Mouse (Mus musculus): ENCODE results near the gene Stxbp5l. TPM values are rescaled to one million over a fixed set of nuclear protein-coding genes. Genes with fewer than 3 reads are reported as not detected.
"Not testable (repeated sequence)": the region's sequence is repeated elsewhere in the genome, so short reads cannot be mapped to it uniquely, and the experiment has no call there.

Gene Stxbp5l
- total RNA-seq, 2 experiments from 2014 or later, result 120 to 136 TPM

DNA sequence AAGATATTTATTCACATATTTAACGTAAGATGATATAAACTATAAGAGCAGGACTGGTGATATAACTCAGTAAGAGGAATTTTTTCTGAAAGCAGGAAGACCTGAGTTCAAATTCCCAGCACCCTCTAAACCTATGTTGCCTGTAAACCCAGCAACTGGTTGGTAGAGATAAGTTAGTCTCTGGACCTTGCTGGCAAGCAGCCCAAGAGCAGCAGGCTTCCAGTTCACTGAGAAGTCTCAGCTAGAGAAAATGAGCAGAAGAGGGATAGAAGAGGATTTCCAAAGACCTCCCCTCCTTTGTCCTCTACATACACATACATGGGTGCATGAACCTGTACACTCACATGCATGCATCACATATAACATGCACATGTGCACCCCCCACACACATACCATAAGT, 165.6 kb downstream of the Stxbp5l start:
- TF ChIP-seq CTCF (IDR thresholded peaks at IDR 0.05), result no peak
- H3K27ac ChIP-seq, result no peak overlapping the region
- intact Hi-C loops (cut with DNase I), result no loop called here
- no peak for DNase-seq (ENCODE audit: extremely low spot score in 1 of 2, low spot score in 2 of 2)
- H3K4me3 ChIP-seq, result no peak overlapping the region

DNA sequence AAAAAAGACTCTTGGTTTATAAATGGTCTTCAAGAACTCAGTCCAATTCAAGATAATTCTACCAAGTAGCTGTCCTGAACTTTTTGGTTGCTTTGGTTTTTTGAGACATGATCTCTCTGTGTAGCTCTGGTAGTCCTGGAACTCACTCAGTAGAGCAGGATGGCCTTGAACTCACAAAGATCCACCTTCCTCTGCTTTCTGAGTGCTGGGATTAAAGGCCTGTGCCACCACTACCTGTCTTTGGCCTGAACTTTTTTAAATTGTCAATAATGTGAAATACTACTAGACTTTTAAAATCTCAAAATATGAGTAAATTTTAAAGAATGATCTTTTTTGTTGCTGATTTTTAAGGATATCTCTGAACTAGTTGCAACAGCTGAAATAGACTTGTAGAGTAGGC, 176.0 kb downstream of the Stxbp5l start:
- DNase-seq (ENCODE audit: extremely low spot score in 1 of 2, low spot score in 2 of 2), result no peak
- no peak for TF ChIP-seq CTCF (IDR thresholded peaks at IDR 0.05)
- Histone ChIP-seq H3K27ac (no peak overlapping the region), H3K4me3 (no peak overlapping the region)
- intact Hi-C loops (cut with DNase I), result no loop called here

DNA sequence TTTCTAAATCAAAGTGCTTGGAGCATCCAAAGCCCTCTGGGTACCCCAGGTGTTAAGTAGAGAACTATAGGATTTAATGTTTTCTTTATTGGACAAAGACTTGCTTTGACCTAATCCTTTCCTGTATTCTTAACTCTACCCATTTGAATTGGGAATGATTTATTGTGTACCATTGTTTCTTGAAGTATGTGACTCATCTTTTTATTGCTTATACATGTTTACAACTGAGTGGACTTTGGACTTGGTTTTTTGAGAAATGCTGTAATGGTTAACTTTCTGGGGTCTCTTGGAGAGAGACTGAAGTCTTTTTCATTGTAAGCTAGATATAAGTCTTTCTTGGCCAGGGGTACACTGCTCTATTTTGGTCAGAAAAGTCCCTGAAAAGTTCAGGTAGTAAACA, 190.6 kb downstream of the Stxbp5l start:
- no peak for DNase-seq (ENCODE audit: extremely low spot score in 1 of 2, low spot score in 2 of 2)
- H3K4me3 ChIP-seq, result no peak overlapping the region
- no peak for TF ChIP-seq CTCF (IDR thresholded peaks at IDR 0.05)
- H3K27ac ChIP-seq, result no peak overlapping the region
- intact Hi-C loops (cut with DNase I), result no loop called here

DNA sequence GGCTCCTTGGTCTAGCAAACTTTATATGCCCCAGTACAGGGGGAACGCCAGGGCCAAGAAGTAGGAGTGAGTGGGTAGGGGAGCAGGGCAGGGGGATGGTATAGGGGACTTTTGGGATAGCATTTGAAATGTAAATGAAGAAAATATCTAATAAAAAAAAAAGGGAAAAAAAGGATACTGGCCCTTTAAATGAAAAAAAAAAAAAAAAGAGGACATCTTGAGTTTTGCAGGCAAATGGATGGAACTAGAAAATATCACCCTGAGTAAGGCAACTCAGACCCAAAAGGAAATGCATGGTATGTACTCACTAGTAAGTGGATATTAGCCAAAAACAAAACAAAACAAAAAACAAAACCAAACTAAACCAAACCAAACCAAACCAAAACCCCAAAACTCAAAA, 259.6 kb downstream of the Stxbp5l start:
- intact Hi-C loops (cut with DNase I); H3K4me3 ChIP-seq; H3K27ac ChIP-seq; DNase-seq (ENCODE audit: extremely low spot score in 1 of 2, low spot score in 2 of 2): not testable (repeated sequence)

DNA sequence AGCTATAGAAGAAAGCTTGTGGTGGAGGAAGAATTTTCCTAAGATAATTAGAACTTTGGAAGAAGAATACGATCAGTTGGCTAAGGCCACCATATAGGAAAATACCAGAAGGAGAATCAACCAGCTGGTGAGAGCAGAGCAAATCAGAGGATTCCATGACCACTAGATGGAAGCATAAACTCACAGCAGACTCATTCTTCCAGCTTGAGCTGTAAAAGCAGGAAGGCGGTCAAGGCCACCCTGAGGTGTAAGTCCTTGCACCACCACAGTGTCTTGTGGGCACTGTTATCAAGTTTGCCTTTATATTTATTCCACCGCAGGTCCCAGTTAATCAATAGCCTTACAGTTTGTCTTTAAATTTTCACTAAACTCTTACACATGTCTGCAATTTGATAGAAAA, 275.5 kb downstream of the Stxbp5l start:
- DNase-seq (ENCODE audit: extremely low spot score in 1 of 2, low spot score in 2 of 2), result no peak
- Histone ChIP-seq H3K4me3 (no peak overlapping the region), H3K27ac (no peak overlapping the region)
- intact Hi-C loops (cut with DNase I), result loop anchor here (1.0 to 10.0 kb wide), 3 partner anchors 393 to 706 kb away; no protein-coding TSS in a partner anchor
- peak; percentile 73 for TF ChIP-seq CTCF (IDR thresholded peaks at IDR 0.05)

DNA sequence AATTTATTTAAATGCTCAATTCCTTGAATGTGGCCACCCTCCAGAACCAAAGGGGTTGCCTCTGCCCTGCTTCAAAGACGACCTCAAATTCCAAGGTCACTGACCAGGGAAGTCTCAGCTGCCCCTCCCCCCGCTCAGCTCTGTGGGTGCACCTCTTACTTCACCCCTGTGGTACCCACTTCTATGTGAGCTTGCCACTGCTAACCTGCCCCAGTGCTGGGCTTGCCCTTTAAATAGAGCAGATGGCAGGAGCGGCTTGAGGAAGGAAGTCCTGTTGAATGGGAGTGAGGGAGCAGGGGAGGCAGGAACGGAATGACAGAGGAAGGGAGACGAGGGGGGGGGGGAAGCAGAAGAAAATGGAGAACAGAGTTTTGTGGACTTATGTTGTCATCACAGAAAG, 276.0 kb downstream of the Stxbp5l start:
- H3K27ac ChIP-seq, result no peak overlapping the region
- DNase-seq (ENCODE audit: extremely low spot score in 1 of 2, low spot score in 2 of 2), result no peak
- intact Hi-C loops (cut with DNase I), result loop anchor here (1.0 to 10.0 kb wide), 3 partner anchors 394 to 706 kb away; no protein-coding TSS in a partner anchor
- no peak overlapping the region for H3K4me3 ChIP-seq
- TF ChIP-seq CTCF (IDR thresholded peaks at IDR 0.05), result no peak

DNA sequence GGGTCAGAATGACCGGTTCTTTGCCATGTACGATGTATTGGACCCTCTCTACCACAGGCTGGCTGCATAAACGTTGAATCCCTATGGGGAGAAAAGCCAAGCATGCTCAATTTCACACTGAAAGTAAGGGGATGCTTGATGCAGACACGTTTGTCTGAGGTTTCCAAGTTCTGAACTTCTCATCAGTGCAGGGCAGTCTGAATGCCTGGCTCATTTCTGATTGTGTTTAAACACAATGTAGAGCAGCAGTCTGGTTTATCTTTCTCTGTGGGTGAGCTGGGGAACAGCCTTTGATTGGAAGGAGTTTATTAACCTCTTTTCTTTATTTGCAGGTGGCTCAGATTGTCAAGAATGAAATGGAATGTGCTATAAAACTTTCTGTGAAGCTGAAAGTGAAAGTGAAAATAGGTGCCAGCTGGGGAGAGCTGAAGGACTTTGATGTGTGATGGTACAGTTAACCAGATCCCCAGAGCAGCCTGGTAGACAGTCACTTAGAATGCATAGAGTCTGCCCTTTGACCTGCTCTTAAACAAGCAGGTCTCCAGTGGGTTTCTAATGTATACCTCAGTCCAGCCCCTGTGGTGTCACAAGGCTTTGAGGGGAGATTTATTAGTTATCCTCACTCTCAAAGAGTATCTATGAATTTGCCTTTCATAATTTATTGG, 290.5 kb downstream of the Stxbp5l start:
- Histone ChIP-seq H3K27ac (no peak overlapping the region), H3K4me3 (no peak overlapping the region)
- intact Hi-C loops (cut with DNase I), result no loop called here
- TF ChIP-seq CTCF (IDR thresholded peaks at IDR 0.05), result no peak
- no peak for DNase-seq (ENCODE audit: extremely low spot score in 1 of 2, low spot score in 2 of 2)

DNA sequence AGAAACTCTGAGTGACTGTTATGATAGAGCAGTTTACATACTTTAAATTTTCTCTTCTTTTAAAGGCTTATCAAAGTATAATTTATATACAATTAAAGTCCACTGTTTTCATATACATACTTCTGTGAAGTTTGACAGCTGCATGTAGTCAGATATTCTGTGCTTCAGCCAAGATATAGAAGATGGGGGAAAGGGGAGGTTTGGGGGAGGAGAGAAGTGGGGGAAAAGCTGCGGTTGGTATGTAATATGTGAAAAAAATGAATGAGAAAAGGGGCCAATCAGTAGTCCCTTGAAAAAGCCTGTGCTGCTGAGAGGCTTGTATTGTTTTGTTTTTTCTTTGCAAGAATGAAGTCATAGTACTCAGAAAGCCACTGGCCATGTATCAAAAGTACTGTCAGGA, 295.1 kb downstream of the Stxbp5l start:
- intact Hi-C loops (cut with DNase I), result no loop called here
- no peak for DNase-seq (ENCODE audit: extremely low spot score in 1 of 2, low spot score in 2 of 2)
- Histone ChIP-seq H3K27ac (no peak overlapping the region; the same call in 1 of the 2 replicates), H3K4me3 (no peak overlapping the region)
- TF ChIP-seq CTCF (IDR thresholded peaks at IDR 0.05), result no peak

DNA sequence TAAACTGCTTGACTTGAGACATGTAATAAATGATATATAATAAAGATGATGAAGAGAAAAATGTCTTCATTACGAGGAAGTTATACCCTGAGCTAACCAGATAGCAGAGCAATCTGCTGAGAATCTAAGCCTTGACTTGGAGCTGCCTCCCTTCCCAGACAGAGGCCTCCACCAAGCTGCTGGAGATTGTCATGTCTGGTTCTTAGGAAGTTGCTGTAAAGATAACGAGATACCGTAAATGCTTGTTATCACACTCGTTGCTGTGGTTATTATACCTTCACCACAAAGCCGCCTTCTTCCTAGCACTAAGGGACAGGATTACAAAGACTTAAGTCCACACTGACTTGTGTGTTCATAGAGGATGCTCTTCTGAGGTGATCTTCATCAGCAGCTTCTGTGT, 312.4 kb downstream of the Stxbp5l start:
- intact Hi-C loops (cut with DNase I), result no loop called here
- DNase-seq (ENCODE audit: extremely low spot score in 1 of 2, low spot score in 2 of 2), result no peak
- no peak overlapping the region for H3K4me3 ChIP-seq
- H3K27ac ChIP-seq, result no peak overlapping the region
- TF ChIP-seq CTCF (IDR thresholded peaks at IDR 0.05), result no peak

Other genes starting within 250 kb of the Stxbp5l start
- 10 to 100 TPM; 13.7 to 15.4 TPM for gene Gtf2e1, start 154.8 kb upstream of the Stxbp5l start, total RNA-seq (2021)
- 10 to 100 TPM in 1 of 2 experiments, 1 to 10 TPM in 1; 7.3 to 10.5 TPM for gene Rabl3, start 154.9 kb upstream of the Stxbp5l start, total RNA-seq (2021)
- gene Hgd, start 195.2 kb upstream of the Stxbp5l start, total RNA-seq (2021), result under 1 TPM in 1 of 2 experiments, not detected in 1; 0.54 TPM